Mouse (Mus musculus) testis, adult 2 months (tissue): ENCODE results near the gene Adam6b. TPM values are rescaled to one million over a fixed set of nuclear protein-coding genes. Genes with fewer than 3 reads are reported as not detected.
A peak's percentile ranks its signal among the peaks of the same experiment; 100 is the strongest.
"Not testable (repeated sequence)": the region's sequence is repeated elsewhere in the genome, so short reads cannot be mapped to it uniquely, and the experiment has no call there.

Experiments used
- H3K27ac ChIP-seq: fragments of 200-500 bp; 2 replicates; pipeline ENCODE4 v1.5.1; 2012; ENCODE audit warnings: low read depth, low read length; ENCODE audit not compliant: control insufficient read depth, insufficient read depth
- H3K27me3 ChIP-seq: fragments of 200-500 bp; 2 replicates; pipeline ENCODE4 v1.6.1; 2012; ENCODE audit warnings: mild to moderate bottlenecking, low read length, moderate library complexity; ENCODE audit not compliant: control insufficient read depth, insufficient read depth
- H3K36me3 ChIP-seq: fragments of 200-500 bp; 2 replicates; pipeline ENCODE4 v1.6.1; 2012; ENCODE audit warnings: mild to moderate bottlenecking, low read length; ENCODE audit not compliant: control insufficient read depth, insufficient read depth
- H3K4me1 ChIP-seq: fragments of 200-500 bp; 2 replicates; pipeline ENCODE4 v1.6.1; 2012; ENCODE audit warnings: low read length; ENCODE audit not compliant: control insufficient read depth, insufficient read depth
- H3K4me3 ChIP-seq: fragments of 200-500 bp; 2 replicates; pipeline ENCODE4 v1.5.1; 2012; ENCODE audit warnings: low read depth, mild to moderate bottlenecking, low read length, moderate library complexity, mixed read lengths; ENCODE audit not compliant: control insufficient read depth
- CTCF ChIP-seq: fragments of 200-500 bp; IDR thresholded peaks from 2 replicates; pipeline ENCODE4 v1.5.1; 2012; ENCODE audit warnings: low read depth, mild to moderate bottlenecking, inconsistent platforms, low read length, moderate library complexity; ENCODE audit not compliant: control insufficient read depth, insufficient read depth, insufficient replicate concordance
- POLR2A ChIP-seq: fragments of 200-500 bp; IDR thresholded peaks from 2 replicates; pipeline ENCODE4 v1.6.1; 2012; ENCODE audit warnings: low read depth, mild to moderate bottlenecking, inconsistent platforms, low read length, moderate library complexity; ENCODE audit not compliant: control insufficient read depth
- polyA plus RNA-seq: library from polyadenylated mRNA; depleted of rRNA; stranded (reverse); fragments of >200 nt; gene quantifications from 2 replicates; pipeline ENCODE4 v1.2.3, GENCODE M21; 2012; rRNA removed

Adam6b gene
- polyA plus RNA-seq: 34.3 and 47.1 TPM in 2 replicates

DNA sequence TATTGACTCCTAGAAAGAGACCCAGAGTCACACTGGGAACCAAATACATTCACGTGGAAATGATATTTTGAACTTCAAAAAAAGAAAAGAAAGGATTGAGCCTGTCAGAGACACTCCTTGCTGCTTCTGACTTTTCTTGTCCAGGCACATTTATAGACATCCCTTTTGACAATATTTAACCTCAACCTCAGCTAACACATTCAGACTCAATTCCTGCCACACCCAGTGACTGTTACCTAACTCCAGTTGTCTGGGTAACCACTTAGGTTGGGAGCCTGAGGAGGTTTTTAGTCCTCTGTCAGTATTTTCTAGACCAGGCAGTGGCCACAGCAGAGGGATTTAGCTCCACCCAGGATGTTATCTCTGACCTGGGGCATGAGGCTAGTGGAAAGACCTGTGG lies at the start of gene Adam6b:
Gene Adam6b (plus strand): TSS at position 301 of the 400 bp plus-strand sequence.
- not testable (repeated sequence) for H3K36me3 ChIP-seq, H3K4me1 ChIP-seq, H3K27me3 ChIP-seq, H3K27ac ChIP-seq
- H3K4me3 ChIP-seq: peak within 1 kb of the TSS; percentile 74

DNA sequence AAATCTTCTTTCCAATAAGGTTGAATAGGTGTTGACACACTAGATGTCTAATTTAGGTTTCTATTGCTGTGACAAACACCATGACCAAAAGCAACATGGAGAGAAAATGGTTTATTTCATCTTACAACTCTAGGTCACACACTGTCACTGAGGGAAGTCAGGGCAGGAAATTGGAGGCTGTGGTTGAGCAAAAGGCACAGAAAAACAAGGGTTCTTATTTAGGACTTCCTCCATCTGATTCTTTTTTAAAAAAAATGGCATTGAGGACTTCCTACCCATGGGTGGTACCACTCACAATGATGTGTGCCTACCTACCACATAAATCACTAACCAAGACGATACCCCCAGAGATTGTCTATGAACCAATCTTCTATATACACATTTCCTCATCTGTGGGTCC lies 43.2 kb upstream of the Adam6b start:
- TF ChIP-seq POLR2A (no peak), CTCF (no peak)
- Histone ChIP-seq H3K27ac (no peak overlapping the region), H3K4me3 (no peak overlapping the region)

DNA sequence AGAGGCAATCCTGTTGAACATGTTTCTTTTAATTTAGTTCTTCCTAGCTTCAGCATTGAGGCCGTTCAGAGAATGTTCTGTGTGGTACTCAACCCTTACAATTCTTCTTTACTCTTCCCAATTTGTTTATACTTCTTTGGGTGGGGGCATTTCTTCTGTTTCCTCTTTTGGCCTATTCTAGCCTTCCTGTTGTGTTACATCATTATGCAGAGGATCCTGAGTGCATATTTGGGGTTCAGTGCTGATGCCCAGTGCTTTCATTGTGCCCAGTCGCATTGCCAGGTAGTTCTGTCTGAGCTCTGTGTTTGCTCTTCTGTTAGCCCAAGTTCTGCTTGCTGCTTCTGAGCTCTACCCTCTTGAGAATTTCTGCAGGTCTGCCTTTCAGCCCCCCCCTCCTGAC lies 13.1 kb upstream of the Adam6b start:
- Histone ChIP-seq H3K36me3 (no peaks in the 10 kb centered on the region), H3K27me3 (no peaks in the 10 kb centered on the region), H3K27ac (no peak overlapping the region), H3K4me1 (no peaks in the 10 kb centered on the region), H3K4me3 (no peak overlapping the region)
- TF ChIP-seq CTCF: no peak

More for the DNA sequence above, 43.2 kb upstream of the Adam6b start:
- H3K4me1 ChIP-seq: no peaks in the 10 kb centered on the region
- H3K36me3 ChIP-seq: no peaks in the 10 kb centered on the region
- no peaks in the 10 kb centered on the region for H3K27me3 ChIP-seq

DNA sequence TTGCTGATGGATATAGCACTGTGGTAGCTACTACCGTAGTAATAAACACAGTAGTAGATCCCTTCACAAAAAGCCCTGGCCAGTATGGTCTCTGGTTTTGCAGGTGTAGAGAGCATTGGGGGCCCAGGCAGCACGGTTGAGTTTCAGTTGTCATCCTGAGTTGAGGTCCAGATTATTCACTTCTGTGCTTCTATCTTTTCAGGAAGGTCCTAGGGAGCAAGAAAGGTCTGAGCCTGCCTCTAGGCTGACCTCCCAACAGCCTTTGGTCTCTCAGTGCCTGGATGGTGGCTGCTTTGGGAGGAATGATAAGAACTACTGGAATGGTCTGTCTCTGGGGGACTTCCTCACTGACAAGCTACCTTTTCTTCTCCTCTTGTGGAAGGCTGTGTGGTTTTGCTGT lies 7.2 kb upstream of the Adam6b start:
- Histone ChIP-seq H3K36me3 (no peaks in the 10 kb centered on the region), H3K4me1 (no peaks in the 10 kb centered on the region), H3K4me3 (no peak overlapping the region), H3K27me3 (no peaks in the 10 kb centered on the region), H3K27ac (no peak overlapping the region)
- no peak for TF ChIP-seq CTCF
- no peak for TF ChIP-seq POLR2A

DNA sequence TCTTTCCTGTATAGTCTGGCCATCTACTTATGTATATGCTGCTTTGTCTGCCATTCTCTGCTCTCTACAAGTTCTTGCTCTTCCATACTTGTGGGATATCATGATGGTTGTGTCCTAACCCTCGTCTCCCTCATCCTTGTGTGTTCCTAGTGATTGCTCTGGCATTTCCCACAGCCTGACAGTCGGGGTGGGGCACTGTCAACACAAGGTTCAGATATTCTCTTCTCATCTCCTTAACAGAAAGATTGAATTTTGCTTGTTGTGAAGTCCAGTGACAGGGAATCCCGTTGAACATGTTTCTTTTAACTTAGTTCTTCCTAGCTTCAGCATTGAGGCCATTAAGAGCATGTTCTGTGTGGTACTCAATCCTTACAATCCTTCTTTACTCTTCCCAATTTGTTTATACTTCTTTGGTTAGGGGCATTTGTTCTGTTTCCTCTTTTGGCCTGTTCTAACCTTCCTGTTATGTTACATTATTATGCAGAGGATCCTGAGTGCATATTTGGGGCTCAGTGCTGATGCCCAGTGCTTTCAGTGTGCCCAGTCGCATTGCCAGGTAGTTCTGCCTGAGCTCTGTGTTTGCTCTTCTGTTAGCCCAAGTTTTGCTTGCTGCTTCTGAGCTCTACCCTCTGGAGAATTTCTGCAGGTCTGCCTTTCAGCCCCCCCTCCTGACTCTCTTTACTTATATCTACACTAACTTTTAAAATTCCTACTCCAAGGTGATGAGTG lies 6.5 kb upstream of the Adam6b start:
- no peak overlapping the region for H3K27ac ChIP-seq
- H3K4me3 ChIP-seq: no peak overlapping the region
- H3K4me1 ChIP-seq: no peaks in the 10 kb centered on the region
- no peak for TF ChIP-seq POLR2A
- TF ChIP-seq CTCF: no peak
- H3K36me3 ChIP-seq: no peaks in the 10 kb centered on the region
- no peaks in the 10 kb centered on the region for H3K27me3 ChIP-seq

DNA sequence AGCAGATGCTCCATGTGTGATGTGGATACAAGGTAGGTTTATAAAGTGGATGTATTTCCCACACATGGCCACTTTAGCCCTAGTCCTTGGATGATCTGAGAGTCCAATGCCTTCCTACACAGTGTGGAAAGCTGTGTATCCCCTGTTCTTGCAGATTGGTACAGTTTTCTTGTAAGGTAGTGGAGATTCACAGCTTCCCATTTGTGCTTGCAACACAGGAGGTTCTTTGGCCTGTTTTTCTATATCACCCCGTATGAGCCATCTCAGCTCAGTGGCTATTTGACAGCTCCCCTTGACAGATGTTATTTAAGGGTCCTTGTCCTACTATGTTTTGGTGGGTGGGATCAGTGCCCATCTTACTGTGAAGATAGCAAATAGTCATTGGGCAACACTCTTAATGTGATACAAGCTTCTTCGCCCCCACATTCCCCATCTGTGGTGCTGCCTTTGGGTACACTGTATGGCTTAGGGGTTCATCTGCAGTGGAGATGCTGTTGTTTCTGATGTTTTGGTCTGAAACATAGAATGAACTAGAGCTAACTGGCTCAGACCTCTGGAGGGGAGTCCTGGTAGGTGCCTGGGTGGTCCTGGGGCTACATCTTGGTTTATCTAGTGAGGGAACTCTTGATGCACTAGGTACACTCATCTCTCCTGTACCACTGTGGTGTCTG lies 5.7 kb upstream of the Adam6b start:
- Histone ChIP-seq H3K27ac (no peak overlapping the region), H3K4me1 (no peaks in the 10 kb centered on the region), H3K36me3 (no peaks in the 10 kb centered on the region), H3K27me3 (no peaks in the 10 kb centered on the region), H3K4me3 (no peak overlapping the region)
- TF ChIP-seq CTCF: no peak
- TF ChIP-seq POLR2A: no peak

DNA sequence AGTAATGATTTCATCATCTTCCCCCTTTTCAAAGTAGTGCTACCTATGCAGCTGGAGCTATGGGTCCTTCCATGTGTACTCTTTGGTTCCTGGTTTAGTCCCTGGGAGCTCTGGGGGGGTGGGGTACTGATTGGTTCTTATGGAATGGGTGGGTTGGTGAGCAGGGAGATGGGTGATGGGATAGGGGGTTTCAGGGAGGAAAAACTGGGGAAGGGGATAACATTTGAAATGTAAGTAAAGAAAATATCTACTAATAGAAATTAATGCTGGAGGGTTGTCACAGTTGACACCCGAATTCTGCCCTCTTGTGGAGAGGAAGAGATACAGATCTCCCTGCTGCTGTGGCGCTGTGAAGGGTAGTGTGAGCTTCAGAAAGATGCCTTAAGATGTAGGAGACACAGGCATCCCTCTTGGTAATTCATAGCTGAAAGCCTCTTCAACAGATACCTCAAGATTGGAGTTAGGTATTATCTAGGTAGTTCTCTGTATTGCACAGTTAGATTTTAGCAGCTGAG lies 4.3 kb upstream of the Adam6b start:
- no peaks in the 10 kb centered on the region for H3K36me3 ChIP-seq
- H3K27ac ChIP-seq: no peak overlapping the region
- H3K4me1 ChIP-seq: no peaks in the 10 kb centered on the region
- H3K27me3 ChIP-seq: no peaks in the 10 kb centered on the region
- TF ChIP-seq CTCF: no peak
- TF ChIP-seq POLR2A: no peak
- no peak overlapping the region for H3K4me3 ChIP-seq

DNA sequence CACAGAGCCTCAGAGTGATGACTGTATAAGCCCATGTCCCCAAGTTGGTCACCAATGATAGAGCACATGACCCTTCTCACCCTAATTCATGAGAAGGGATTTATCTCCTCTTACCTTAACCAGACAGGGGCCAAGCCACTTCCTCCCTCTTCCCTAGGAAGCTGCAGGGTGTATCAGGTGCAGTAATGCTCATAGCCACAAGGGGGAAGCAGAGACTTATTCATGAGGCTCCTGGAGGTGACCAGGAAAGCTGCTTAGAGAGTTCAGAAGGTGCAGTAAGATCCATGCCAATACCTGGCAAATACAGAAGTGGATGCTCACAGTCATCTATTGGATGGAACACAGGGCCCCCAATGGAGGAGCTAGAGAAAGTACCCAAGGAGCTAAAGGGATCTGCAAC lies 1.6 kb upstream of the Adam6b start:
- not testable (repeated sequence) for H3K36me3 ChIP-seq, H3K27ac ChIP-seq, H3K4me1 ChIP-seq, H3K27me3 ChIP-seq
- TF ChIP-seq CTCF: peak; percentile 36; the same call in 1 of the 2 replicates
- H3K4me3 ChIP-seq: peak overlapping the region; percentile 16; the same call in 1 of the 2 replicates
